ENCODE assay signal across 24 mouse cellular contexts in the genomic region with DNA sequence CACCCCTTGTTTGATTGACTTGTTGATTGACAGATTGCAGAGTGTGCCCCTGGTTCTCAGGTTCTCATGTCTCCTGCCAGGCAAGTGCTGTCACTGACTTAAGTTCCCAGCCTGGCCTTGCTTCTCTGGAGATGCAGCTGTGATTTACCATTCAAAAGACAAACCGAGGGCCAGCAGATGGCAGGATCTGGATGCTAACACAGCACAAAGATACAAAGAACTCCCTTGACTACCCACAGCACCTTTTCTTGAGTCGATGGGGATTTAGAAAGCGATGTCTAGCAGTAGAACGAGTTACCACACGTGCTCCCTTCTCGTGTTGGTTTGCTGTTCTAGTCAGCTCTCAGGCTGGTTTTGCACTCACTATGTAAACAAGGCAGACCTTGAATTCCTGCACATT. TPM values are rescaled to one million over a fixed set of nuclear protein-coding genes. Genes with fewer than 3 reads are reported as not detected.
"Had no signal": no experiment of that assay in that cellular context is flagged by ENCODE, and none has a peak within 500 bp of the region (broad histone marks: within the 10 kb centered on the region; RNA-seq: fewer than 3 reads in every experiment).

No protein-coding gene starts in this region.

- H3K9ac ChIP-seq: liver, embryonic 14.5 days; lung, embryonic 15.5 days; midbrain, embryonic 13.5 days; midbrain, embryonic 15.5 days; neural tube, embryonic 13.5 days; neural tube, embryonic 15.5 days had no signal

- H3K36me3 ChIP-seq: lung, embryonic 15.5 days; midbrain, embryonic 13.5 days; midbrain, embryonic 15.5 days; neural tube, embryonic 13.5 days; neural tube, embryonic 15.5 days had no signal

- DNase-seq: lung, adult 18-20 months; lung, postnatal 14 days; retina, postnatal 1 day; right cerebral cortex, postnatal 25 days; right cerebral cortex, postnatal 4 days; spleen, adult 18-20 months; thymus, adult 18-20 months; thymus, postnatal 14 days; thymus, postnatal 36 days had no signal

- H3K9me3 ChIP-seq: lung, embryonic 15.5 days; midbrain, embryonic 13.5 days; midbrain, embryonic 15.5 days; neural tube, embryonic 13.5 days; neural tube, embryonic 15.5 days had no signal

- H3K4me3 ChIP-seq: lung, embryonic 15.5 days; midbrain, embryonic 13.5 days; midbrain, embryonic 15.5 days; myocyte; neural tube, embryonic 13.5 days; neural tube, embryonic 15.5 days had no signal

- H3K4me2 ChIP-seq: lung, embryonic 15.5 days; midbrain, embryonic 11.5 days; midbrain, embryonic 13.5 days; midbrain, embryonic 15.5 days; neural tube, embryonic 13.5 days; neural tube, embryonic 15.5 days had no signal

- H3K27me3 ChIP-seq: lung, embryonic 15.5 days; midbrain, embryonic 15.5 days; neural tube, embryonic 13.5 days; neural tube, embryonic 15.5 days had no signal

- H3K27ac ChIP-seq: liver, embryonic 14.5 days; lung, embryonic 15.5 days; midbrain, embryonic 13.5 days; midbrain, embryonic 15.5 days; neural tube, embryonic 13.5 days; neural tube, embryonic 15.5 days had no signal

- ATAC-seq: lung, postnatal 0 days; midbrain, embryonic 13.5 days; midbrain, embryonic 15.5 days had no signal

RNA-seq across cellular contexts. Expression of a gene that starts 4.9 kb away (rescaled TPM):
- total RNA-seq: megakaryocyte, adult 5-6 weeks; megakaryocyte-erythroid progenitor cell, adult 5-6 weeks had no signal
- polyA plus RNA-seq: liver, embryonic 14.5 days; liver, embryonic 16.5 days; myocyte; small intestine, adult 2 months; stomach, embryonic 14.5 days; thymus, postnatal 0 days had no signal
